Mouse (Mus musculus): ENCODE data around the gene Pawr. TPM values are rescaled to one million over a fixed set of nuclear protein-coding genes. Genes with fewer than 3 reads are reported as not detected.
A peak's percentile ranks its signal among the peaks of the same experiment; 100 is the strongest.
"Not testable (repeated sequence)": the region's sequence is repeated elsewhere in the genome, so short reads cannot be mapped to it uniquely, and the experiment has no call there.

Gene Pawr
- polyA plus RNA-seq, 1 experiment = 2.2 TPM

- Histone ChIP-seq H3K9me3 (no peaks in the 10 kb centered on the region), H3K27me3 (replicated peaks) (peaks cover 44% of the 10 kb centered on the region), H3K4me1 (peaks cover 24% of the 10 kb centered on the region), H3K36me3 (replicated peaks; ENCODE audit: low read length) (no peaks in the 10 kb centered on the region), H3K4me3 (replicated peaks) (peak overlapping the region; percentile 64)
- TF ChIP-seq GATA1 (IDR thresholded peaks at IDR 0.05; ENCODE audit: borderline replicate concordance, low read length) (no peak), FLI1 (IDR thresholded peaks at IDR 0.05; ENCODE audit: low read length) (no peak)
Observed at GRCm38 (mm10) chr10:108333642-108334041, 1.7 kb downstream of the Pawr start.

DNA sequence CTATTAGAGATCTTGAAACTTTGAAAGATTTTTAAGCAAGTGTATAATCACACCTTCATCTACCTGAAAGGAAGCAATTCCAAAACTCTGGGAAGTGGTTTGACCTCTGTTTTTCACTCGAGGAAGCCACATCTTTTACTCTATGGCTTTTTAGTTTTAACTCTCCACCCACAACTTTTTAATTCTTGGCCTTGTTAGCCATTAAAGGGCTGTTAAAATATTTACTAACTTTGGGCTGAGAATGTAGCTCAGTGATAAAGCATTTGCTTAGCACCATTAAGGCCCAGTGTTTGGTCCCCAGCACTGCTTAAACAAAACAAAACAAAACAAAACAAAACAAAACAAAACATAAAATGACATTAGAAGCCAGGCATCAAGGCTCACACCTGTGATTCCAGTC lies 2.2 kb downstream of the Pawr start:
- TF ChIP-seq FLI1 (IDR thresholded peaks at IDR 0.05; ENCODE audit: low read length) (no peak), GATA1 (IDR thresholded peaks at IDR 0.05; ENCODE audit: borderline replicate concordance, low read length) (no peak)
- Histone ChIP-seq H3K4me3 (replicated peaks) (no peak overlapping the region), H3K36me3 (replicated peaks; ENCODE audit: low read length) (no peaks in the 10 kb centered on the region), H3K4me1 (peaks cover 24% of the 10 kb centered on the region), H3K9me3 (no peaks in the 10 kb centered on the region), H3K27me3 (replicated peaks) (peaks cover 43% of the 10 kb centered on the region)

DNA sequence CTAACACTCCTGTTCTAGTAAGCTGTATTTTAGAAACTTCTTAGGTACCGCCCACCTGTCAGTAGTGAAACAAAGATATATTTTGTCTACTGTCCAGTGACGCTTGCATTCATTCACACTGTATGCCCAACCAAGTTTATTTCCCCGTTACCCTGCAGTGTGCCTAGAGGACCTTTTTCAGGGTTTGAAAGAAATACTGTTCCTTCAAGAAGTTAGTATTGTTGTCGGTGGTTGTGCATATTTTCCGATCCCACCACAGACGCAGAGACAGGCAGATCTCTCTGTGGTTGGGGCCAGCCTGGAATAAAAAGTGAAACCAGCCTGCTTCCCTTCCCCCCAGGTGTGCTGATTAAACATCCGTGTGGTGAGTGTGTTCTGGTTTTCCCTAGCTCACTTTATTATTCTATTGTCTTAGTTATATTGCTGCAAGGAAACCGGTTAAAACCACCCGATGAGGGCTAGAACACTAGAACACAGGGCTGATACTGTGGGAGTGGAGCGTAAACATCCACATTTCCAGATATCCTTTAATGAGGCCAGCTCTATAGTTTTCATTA lies 3.9 kb downstream of the Pawr start:
- Histone ChIP-seq H3K4me1 (peaks cover 24% of the 10 kb centered on the region), H3K27me3 (replicated peaks) (peaks cover 33% of the 10 kb centered on the region)
- TF ChIP-seq FLI1 (IDR thresholded peaks at IDR 0.05; ENCODE audit: low read length) = no peak
- TF ChIP-seq GATA1 (IDR thresholded peaks at IDR 0.05; ENCODE audit: borderline replicate concordance, low read length) = no peak

GRCm38 (mm10) chr10:108336581-108336980 lies 4.7 kb downstream of the Pawr start:
- H3K4me3 ChIP-seq (replicated peaks) = no peak overlapping the region
- peaks cover 18% of the 10 kb centered on the region for H3K4me1 ChIP-seq
- H3K36me3 ChIP-seq (replicated peaks; ENCODE audit: low read length) = no peaks in the 10 kb centered on the region
- peaks cover 26% of the 10 kb centered on the region for H3K27me3 ChIP-seq (replicated peaks)
- H3K9me3 ChIP-seq = no peaks in the 10 kb centered on the region
- TF ChIP-seq FLI1 (IDR thresholded peaks at IDR 0.05; ENCODE audit: low read length) (no peak), GATA1 (IDR thresholded peaks at IDR 0.05; ENCODE audit: borderline replicate concordance, low read length) (no peak)

More for the DNA sequence above, 3.9 kb downstream of the Pawr start:
- no peaks in the 10 kb centered on the region for H3K36me3 ChIP-seq (replicated peaks; ENCODE audit: low read length)
- no peak overlapping the region for H3K4me3 ChIP-seq (replicated peaks)
- no peaks in the 10 kb centered on the region for H3K9me3 ChIP-seq

DNA sequence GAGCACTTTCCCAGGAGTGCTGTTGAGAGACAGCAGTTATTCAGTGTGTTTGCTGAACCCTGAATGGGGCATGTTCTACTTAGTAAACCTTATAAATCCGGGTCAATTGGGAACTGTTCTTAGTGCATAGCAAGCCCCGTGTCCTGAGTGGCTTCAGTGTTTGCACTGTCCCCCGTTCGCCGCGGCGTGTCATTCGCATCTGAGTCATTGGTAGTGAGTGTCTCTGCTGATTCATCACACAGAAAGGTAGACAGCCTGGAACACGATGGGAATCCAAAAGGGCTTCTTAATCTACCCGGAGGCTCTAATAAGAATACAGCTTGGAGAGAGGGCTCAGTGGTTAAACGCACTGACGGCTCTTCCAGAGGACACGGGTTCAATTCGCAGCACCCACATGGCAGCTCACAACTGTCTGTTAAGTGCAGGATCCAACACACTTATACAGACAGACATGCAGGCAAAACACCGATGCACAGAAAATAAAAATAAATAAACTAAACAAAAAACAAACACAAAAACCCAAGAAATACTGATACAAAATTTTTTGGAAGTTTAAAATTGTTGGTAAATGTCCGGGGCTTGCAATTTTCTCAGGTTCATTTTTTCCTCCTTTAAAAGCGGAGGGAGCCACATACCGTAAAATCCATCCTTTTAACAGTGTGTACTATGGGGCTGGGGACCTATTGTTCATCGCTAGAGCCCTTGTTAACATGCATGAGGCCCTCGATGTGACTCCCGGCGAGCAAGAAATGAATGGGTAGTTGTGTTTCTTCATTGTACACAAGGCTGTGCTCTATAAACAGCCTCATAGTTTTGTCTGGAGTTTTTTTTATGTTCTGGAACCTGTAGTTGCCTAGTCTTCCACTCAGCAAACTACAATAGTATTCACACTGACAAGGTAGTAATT lies 6.4 kb downstream of the Pawr start:
- peaks cover 9% of the 10 kb centered on the region for H3K27me3 ChIP-seq (replicated peaks)
- H3K4me1 ChIP-seq = peaks cover under 1% of the 10 kb centered on the region; the same call in 1 of the 2 replicates
- no peaks in the 10 kb centered on the region for H3K36me3 ChIP-seq (replicated peaks; ENCODE audit: low read length)
- no peak for TF ChIP-seq GATA1 (IDR thresholded peaks at IDR 0.05; ENCODE audit: borderline replicate concordance, low read length)
- no peak for TF ChIP-seq FLI1 (IDR thresholded peaks at IDR 0.05; ENCODE audit: low read length)
- H3K9me3 ChIP-seq = no peaks in the 10 kb centered on the region
- no peak overlapping the region for H3K4me3 ChIP-seq (replicated peaks)

GRCm38 (mm10) chr10:108339118-108339517 lies 7.2 kb downstream of the Pawr start:
- H3K36me3 ChIP-seq (replicated peaks; ENCODE audit: low read length) = no peaks in the 10 kb centered on the region
- no peaks in the 10 kb centered on the region for H3K4me1 ChIP-seq
- no peaks in the 10 kb centered on the region for H3K9me3 ChIP-seq
- TF ChIP-seq FLI1 (IDR thresholded peaks at IDR 0.05; ENCODE audit: low read length) = no peak
- no peak for TF ChIP-seq GATA1 (IDR thresholded peaks at IDR 0.05; ENCODE audit: borderline replicate concordance, low read length)
- H3K4me3 ChIP-seq (replicated peaks) = no peak overlapping the region
- peaks cover 4% of the 10 kb centered on the region for H3K27me3 ChIP-seq (replicated peaks)

GRCm38 (mm10) chr10:108339872-108340271 lies 8.0 kb downstream of the Pawr start:
- H3K9me3 ChIP-seq = no peaks in the 10 kb centered on the region
- no peaks in the 10 kb centered on the region for H3K36me3 ChIP-seq (replicated peaks; ENCODE audit: low read length)
- TF ChIP-seq FLI1 (IDR thresholded peaks at IDR 0.05; ENCODE audit: low read length) (no peak), GATA1 (IDR thresholded peaks at IDR 0.05; ENCODE audit: borderline replicate concordance, low read length) (no peak)
- no peaks in the 10 kb centered on the region for H3K27me3 ChIP-seq (replicated peaks)
- no peak overlapping the region for H3K4me3 ChIP-seq (replicated peaks)
- H3K4me1 ChIP-seq = no peaks in the 10 kb centered on the region

DNA sequence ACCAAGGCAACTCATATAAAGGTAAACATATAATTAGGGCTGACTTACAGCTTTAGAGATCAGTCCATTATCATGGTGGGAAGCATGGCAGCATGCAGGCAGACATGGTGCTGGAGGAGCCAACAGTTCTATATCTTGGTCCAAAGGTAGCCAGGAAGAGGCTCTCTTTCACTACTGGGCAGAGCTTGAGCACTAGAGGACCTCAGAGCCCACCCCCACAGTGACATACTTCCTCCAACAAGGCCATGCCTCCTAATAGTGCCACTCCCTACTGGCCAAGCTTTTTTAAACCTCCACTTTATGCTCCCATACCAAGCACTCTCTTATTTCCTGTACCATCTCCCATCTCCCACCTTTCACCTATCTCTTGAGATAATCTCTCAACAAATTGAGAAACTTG lies 11.8 kb downstream of the Pawr start:
- Histone ChIP-seq H3K4me3 (replicated peaks) (no peak overlapping the region), H3K9me3 (no peaks in the 10 kb centered on the region), H3K36me3 (replicated peaks; ENCODE audit: low read length) (no peaks in the 10 kb centered on the region), H3K27me3 (replicated peaks) (no peaks in the 10 kb centered on the region), H3K4me1 (no peaks in the 10 kb centered on the region)
- TF ChIP-seq GATA1 (IDR thresholded peaks at IDR 0.05; ENCODE audit: borderline replicate concordance, low read length) = no peak
- TF ChIP-seq FLI1 (IDR thresholded peaks at IDR 0.05; ENCODE audit: low read length) = no peak

GRCm38 (mm10) chr10:108345123-108345522 lies 13.2 kb downstream of the Pawr start:
- Histone ChIP-seq H3K4me1 (no peaks in the 10 kb centered on the region), H3K27me3 (replicated peaks) (no peaks in the 10 kb centered on the region), H3K36me3 (replicated peaks; ENCODE audit: low read length) (no peaks in the 10 kb centered on the region), H3K4me3 (replicated peaks) (no peak overlapping the region), H3K9me3 (no peaks in the 10 kb centered on the region)
- TF ChIP-seq GATA1 (IDR thresholded peaks at IDR 0.05; ENCODE audit: borderline replicate concordance, low read length) = no peak
- TF ChIP-seq FLI1 (IDR thresholded peaks at IDR 0.05; ENCODE audit: low read length) = no peak

DNA sequence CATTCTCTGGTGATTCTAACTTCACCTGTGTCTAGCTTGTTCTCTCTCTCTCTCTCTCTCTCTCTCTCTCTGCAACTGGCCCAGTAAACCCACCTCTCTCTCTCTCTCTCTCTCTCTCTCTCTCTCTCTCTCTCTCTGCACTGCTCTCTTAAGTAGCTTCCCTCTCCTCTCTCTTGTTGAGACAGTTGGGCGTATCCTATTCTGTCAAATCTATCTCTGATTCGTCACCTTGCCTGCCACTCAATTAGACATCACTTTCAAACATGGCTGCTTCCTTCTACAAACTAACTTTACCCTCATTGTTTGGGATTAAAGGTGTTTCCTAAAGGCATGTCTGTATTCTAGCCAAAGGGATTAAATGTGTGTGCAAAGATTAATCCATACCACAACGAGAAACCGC lies 14.4 kb downstream of the Pawr start:
- H3K4me1 ChIP-seq; H3K9me3 ChIP-seq; H3K36me3 ChIP-seq (replicated peaks; ENCODE audit: low read length); H3K27me3 ChIP-seq (replicated peaks); H3K4me3 ChIP-seq (replicated peaks): not testable (repeated sequence)

Data from megakaryocyte, embryonic 14.5 days (primary cell).